Mouse (Mus musculus) G1E (cell line): Measurements from ENCODE around the gene Apold1. TPM values are rescaled to one million over a fixed set of nuclear protein-coding genes. Genes with fewer than 3 reads are reported as not detected.
A peak's percentile ranks its signal among the peaks of the same experiment; 100 is the strongest.

ENCODE experiments used
- ATAC-seq: 2 replicates; pipeline ENCODE4 v1.8.0; 2016; ENCODE audit warnings: mild to moderate bottlenecking; ENCODE audit not compliant: insufficient number of reproducible peaks, poor library complexity, low FRiP score, severe bottlenecking; ENCODE audit errors: extremely low read depth
- DNase-seq: peaks from one replicate; pipeline ENCODE4 v3.0.0; 2012; ENCODE audit warnings: low spot score
- H3K27me3 ChIP-seq: 2 replicates; pipeline ENCODE4 v1.6.1; 2012; ENCODE audit warnings: mild to moderate bottlenecking, low read length, inconsistent platforms; ENCODE audit not compliant: insufficient read depth
- H3K36me3 ChIP-seq: replicated peaks from 2 replicates; pipeline ENCODE3; 2012; ENCODE audit warnings: mild to moderate bottlenecking, inconsistent platforms
- H3K4me1 ChIP-seq: 2 replicates; pipeline ENCODE4 v1.6.1; 2012; ENCODE audit warnings: low read depth, low read length, inconsistent platforms, mixed read lengths; ENCODE audit not compliant: insufficient read depth
- H3K4me3 ChIP-seq: 2 replicates; pipeline ENCODE4 v1.5.1; 2012; ENCODE audit warnings: low read depth, mild to moderate bottlenecking, inconsistent platforms, low read length, moderate library complexity, mixed read lengths
- H3K9me3 ChIP-seq: replicated peaks from 2 replicates; pipeline ENCODE4 v1.6.1; 2012; ENCODE audit warnings: inconsistent platforms
- CTCF ChIP-seq: IDR thresholded peaks from 2 replicates; pipeline ENCODE4 v1.5.1; 2012; ENCODE audit warnings: low read depth, low read length, inconsistent platforms, mixed read lengths
- GATA1 ChIP-seq: IDR thresholded peaks from 2 replicates; pipeline ENCODE4 v1.6.1; 2012; ENCODE audit warnings: borderline replicate concordance, low read length, inconsistent platforms, mixed read lengths
- GATA2 ChIP-seq: IDR thresholded peaks from 2 replicates; pipeline ENCODE4 v1.6.1; 2012; ENCODE audit warnings: low read depth, low read length, inconsistent platforms, borderline replicate concordance
- POLR2AphosphoS5 ChIP-seq: IDR thresholded peaks from 2 replicates; pipeline ENCODE4 v1.6.1; 2012; ENCODE audit warnings: low read depth, low read length, inconsistent platforms; ENCODE audit not compliant: insufficient replicate concordance
- TAL1 ChIP-seq: conservative IDR thresholded peaks from 2 replicates; pipeline ENCODE4 v1.6.1; 2012; ENCODE audit warnings: low read depth, low read length, inconsistent platforms, mixed read lengths
- polyA plus RNA-seq: library from polyadenylated mRNA; stranded (reverse); fragments of >175 nt; gene quantifications from 2 replicates; pipeline ENCODE4 v1.2.3, GENCODE M21; 2012
- total RNA-seq, 2 experiments: library from RNA; stranded (forward) in 1 of 2; stranded (reverse) in 1 of 2; fragments of 200-1000 nt in 1 of 2; fragments of >200 nt in 1 of 2; fragmentation: Nextera tagmentation in 1 of 2; gene quantifications; 2 replicates each; pipeline ENCODE4 v1.2.3; 2014 to 2017

Gene Apold1
- total and polyA plus RNA-seq, 3 experiments = 0.16 to 0.98 (median 0.83) TPM

DNA sequence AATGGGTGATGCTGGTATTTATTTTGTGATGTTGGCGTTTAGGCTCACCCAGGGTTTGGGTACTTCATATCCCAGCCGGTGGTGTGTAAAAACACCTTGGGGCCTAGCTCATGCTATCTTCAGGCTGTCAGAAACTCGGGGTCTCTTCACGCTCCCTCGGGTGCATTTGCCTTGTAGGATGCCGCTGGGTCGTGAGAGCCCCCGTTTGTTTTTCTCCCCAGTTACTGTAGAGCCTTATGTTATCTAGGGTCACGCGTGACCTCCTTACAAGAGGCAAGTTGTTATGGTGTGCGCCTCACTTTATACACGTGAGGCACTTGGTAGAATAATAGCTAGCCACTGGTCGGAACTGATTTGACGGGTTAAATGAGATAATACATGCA, 30.2 kb downstream of the Apold1 start:
- peaks cover 40% of the 10 kb centered on the region for H3K36me3 ChIP-seq
- TF ChIP-seq TAL1 (no peak), POLR2AphosphoS5 (no peak), CTCF (no peak), GATA2 (no peak), GATA1 (no peak)
- H3K27me3 ChIP-seq = no peaks in the 10 kb centered on the region
- peak overlapping the region; percentile 74 for H3K4me3 ChIP-seq
- DNase-seq (no peak), ATAC-seq (peak; percentile 32; the same call in 1 of the 2 replicates)
- H3K4me1 ChIP-seq = peaks cover 29% of the 10 kb centered on the region
- no peaks in the 10 kb centered on the region for H3K9me3 ChIP-seq

DNA sequence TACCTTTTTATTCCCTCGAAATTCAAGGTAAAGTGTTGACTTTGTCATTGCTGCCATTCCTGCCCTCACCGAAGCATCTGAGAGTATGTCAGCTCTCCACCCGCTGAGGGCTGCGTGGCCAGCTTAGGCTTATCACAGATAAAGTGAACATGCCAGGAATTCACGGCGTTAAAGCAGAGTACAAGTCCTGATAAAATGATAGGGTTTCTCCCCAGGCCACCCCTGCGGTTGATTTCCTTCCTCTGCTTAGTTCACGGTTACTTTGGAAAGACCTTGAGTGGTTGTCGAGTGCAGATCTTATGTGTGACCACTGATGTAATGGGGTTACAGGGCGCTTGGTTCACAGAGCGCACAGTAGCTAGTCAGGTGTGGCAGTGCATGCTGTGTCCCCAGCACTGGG, 35.7 kb downstream of the Apold1 start:
- TF ChIP-seq TAL1 (no peak), GATA1 (no peak), CTCF (no peak), POLR2AphosphoS5 (no peak), GATA2 (no peak)
- no peaks in the 10 kb centered on the region for H3K9me3 ChIP-seq
- DNase-seq = no peak
- H3K4me1 ChIP-seq = peaks cover 5% of the 10 kb centered on the region
- no peaks in the 10 kb centered on the region for H3K27me3 ChIP-seq
- peaks cover 93% of the 10 kb centered on the region for H3K36me3 ChIP-seq
- H3K4me3 ChIP-seq = no peak overlapping the region
- no peak for ATAC-seq

DNA sequence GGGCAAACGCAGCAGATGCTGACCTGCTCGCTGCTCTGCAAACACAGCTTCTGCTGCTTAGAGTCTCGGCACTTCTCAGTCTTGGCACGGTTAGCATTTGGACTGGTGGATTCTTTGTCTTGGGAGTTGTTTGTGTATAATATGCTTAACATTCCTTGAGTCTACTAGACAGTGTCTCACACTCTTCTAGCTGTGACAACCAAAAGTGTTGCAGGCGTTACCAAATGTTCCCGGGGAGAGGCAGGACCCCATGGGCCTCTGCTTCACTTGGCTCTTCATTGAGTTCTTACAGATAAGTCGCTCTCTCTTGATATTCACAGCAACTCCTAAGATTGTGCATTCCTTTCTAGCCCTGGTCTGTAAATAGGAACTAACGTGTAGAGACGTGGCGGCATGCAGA, 38.0 kb downstream of the Apold1 start:
- no peak for ATAC-seq
- H3K36me3 ChIP-seq = peaks cover 98% of the 10 kb centered on the region
- no peak for TF ChIP-seq TAL1
- no peak for TF ChIP-seq POLR2AphosphoS5
- TF ChIP-seq CTCF = no peak
- no peak for TF ChIP-seq GATA1
- TF ChIP-seq GATA2 = no peak
- no peaks in the 10 kb centered on the region for H3K27me3 ChIP-seq
- H3K4me1 ChIP-seq = peaks cover 2% of the 10 kb centered on the region; the same call in 1 of the 2 replicates
- no peak for DNase-seq
- no peaks in the 10 kb centered on the region for H3K9me3 ChIP-seq
- H3K4me3 ChIP-seq = no peak overlapping the region

DNA sequence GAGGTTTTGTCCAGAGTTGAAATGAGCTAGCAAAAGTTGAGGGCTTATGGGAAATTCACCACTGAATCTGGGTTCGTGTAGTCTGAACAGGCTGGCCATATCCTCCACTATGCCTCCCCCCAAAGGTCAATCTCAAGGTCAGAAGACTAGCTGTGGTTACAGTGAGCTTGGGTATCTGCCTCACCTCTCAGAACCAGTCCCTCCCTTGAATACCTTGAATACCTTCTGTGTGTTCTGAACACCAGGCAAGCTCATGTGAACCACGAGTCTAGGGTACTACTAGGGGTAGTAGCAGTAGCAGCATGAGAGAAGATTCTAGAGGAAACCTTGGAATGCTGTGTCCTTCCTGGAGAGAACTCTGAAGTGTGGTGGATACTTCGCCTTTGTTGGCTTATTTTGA, 40.1 kb downstream of the Apold1 start:
- no peak for TF ChIP-seq GATA2
- no peak for TF ChIP-seq CTCF
- no peak for TF ChIP-seq TAL1
- no peak for TF ChIP-seq POLR2AphosphoS5
- no peak for TF ChIP-seq GATA1
- Histone ChIP-seq H3K4me3 (no peak overlapping the region), H3K4me1 (peaks cover 2% of the 10 kb centered on the region; the same call in 1 of the 2 replicates), H3K27me3 (no peaks in the 10 kb centered on the region), H3K9me3 (no peaks in the 10 kb centered on the region), H3K36me3 (peaks cover 89% of the 10 kb centered on the region)
- ATAC-seq (no peak), DNase-seq (no peak)

DNA sequence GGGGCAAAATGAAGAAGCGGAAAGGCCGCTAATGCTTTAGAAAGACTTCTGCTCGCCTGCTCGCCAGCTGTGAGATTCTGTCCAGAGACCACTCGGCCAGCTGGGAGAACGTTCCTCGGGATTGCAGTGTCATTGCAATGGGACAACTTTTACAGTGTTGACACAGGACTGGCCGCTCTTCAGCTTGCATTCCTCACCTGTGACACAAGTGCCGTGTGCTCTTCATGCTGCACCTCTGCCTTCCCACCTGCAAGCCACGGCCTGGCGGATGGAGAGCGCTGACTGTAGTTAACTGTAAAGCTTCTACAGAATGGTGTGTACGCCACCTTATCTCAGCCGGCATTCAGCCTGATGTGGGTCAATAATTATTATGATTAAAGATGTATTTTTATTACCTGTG, 41.9 kb downstream of the Apold1 start:
- ATAC-seq = no peak
- peaks cover 2% of the 10 kb centered on the region; the same call in 1 of the 2 replicates for H3K4me1 ChIP-seq
- no peaks in the 10 kb centered on the region for H3K27me3 ChIP-seq
- TF ChIP-seq GATA1 (no peak), CTCF (no peak), POLR2AphosphoS5 (no peak), GATA2 (no peak), TAL1 (no peak)
- no peaks in the 10 kb centered on the region for H3K9me3 ChIP-seq
- no peak overlapping the region for H3K4me3 ChIP-seq
- H3K36me3 ChIP-seq = peaks cover 72% of the 10 kb centered on the region
- DNase-seq = no peak

DNA sequence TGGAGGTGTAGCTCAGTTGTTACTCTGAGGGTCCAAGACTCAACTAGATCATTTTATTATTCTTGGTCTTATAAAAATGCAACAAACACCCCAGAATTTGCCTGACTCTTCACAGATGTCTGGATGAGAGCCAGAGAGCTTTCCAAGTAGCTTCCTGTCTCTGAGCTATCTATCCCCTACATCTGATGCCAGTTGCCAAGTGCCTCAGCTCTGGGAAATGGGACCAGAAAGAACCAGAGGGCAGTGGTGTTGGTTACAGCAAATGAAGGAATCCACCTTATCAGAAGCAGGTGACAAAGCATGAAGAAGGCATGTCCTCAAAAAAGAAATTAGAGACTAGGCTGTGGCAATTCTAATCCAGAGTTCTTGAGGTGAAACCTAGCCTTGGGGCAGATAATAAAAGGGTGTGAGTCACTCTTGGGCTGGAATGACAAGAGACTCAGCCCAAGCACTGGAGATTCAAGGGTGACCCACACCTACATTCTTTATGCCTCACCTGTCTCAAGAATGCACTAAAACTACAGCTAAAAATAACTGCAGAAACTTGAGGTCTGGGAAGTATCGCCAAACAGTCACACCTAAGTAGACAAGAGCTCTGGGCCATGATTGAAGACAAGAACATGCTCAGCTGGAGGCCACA, 43.4 kb downstream of the Apold1 start:
- peaks cover 2% of the 10 kb centered on the region; the same call in 1 of the 2 replicates for H3K4me1 ChIP-seq
- H3K36me3 ChIP-seq = peaks cover 57% of the 10 kb centered on the region
- ATAC-seq (no peak), DNase-seq (no peak)
- TF ChIP-seq POLR2AphosphoS5 (no peak), CTCF (no peak), GATA1 (no peak), TAL1 (no peak), GATA2 (no peak)
- H3K4me3 ChIP-seq = no peak overlapping the region
- H3K27me3 ChIP-seq = peaks cover 2% of the 10 kb centered on the region; the same call in 1 of the 2 replicates
- no peaks in the 10 kb centered on the region for H3K9me3 ChIP-seq

DNA sequence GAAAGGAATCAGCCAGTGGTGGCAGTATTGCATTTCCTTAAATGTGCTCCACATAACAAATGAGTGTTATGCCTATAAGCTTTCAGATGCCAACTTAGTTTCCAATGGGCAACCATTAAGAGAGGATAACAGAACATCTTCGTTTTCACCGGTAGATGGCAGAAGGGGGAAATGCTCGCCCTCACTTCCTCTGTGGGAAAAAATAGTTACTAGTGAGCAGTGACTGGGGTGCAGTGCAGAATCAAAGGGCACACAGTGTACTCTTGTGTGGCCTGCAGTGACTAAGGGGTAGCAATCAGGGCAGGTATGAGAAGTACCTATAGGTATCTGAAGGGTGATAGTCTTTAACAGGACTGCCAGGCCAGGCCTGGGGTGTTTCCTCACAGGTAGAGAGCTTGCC, 44.7 kb downstream of the Apold1 start:
- no peak overlapping the region for H3K4me3 ChIP-seq
- peak; percentile 35; the same call in 1 of the 2 replicates for ATAC-seq
- H3K36me3 ChIP-seq = peaks cover 44% of the 10 kb centered on the region
- DNase-seq = no peak
- peaks cover 2% of the 10 kb centered on the region; the same call in 1 of the 2 replicates for H3K4me1 ChIP-seq
- no peaks in the 10 kb centered on the region for H3K9me3 ChIP-seq
- no peak for TF ChIP-seq GATA2
- no peak for TF ChIP-seq POLR2AphosphoS5
- TF ChIP-seq CTCF = no peak
- no peak for TF ChIP-seq TAL1
- TF ChIP-seq GATA1 = no peak
- H3K27me3 ChIP-seq = peaks cover 2% of the 10 kb centered on the region; the same call in 1 of the 2 replicates
